ENCODE assay signal across 8 mouse cellular contexts in genomic region chr7:62376510-62377304, GRCm38 (mm10). TPM values are rescaled to one million over a fixed set of nuclear protein-coding genes. Genes with fewer than 3 reads are reported as not detected.
A peak's percentile ranks its signal among the peaks of the same experiment; 100 is the strongest.
DNase-seq lines count a peak whose midpoint lies in the region; ATAC-seq and TF ChIP-seq lines count a peak whose summit lies in the region.

TSS of gene Magel2 (plus strand) at chr7:62377010.

- H3K36me3 ChIP-seq in lung, postnatal 0 days (ENCODE audit: insufficient read depth, low read length): no peaks in the 10 kb centered on the region
- H3K36me3 ChIP-seq in hindbrain, embryonic 12.5 days: no peaks in the 10 kb centered on the region
- peaks cover 13% of the 10 kb centered on the region; the same call in 1 of the 2 replicates for H3K36me3 ChIP-seq in midbrain, embryonic 13.5 days

- no peaks in the 10 kb centered on the region for H3K4me1 ChIP-seq in lung, postnatal 0 days (ENCODE audit: insufficient read depth, low read depth, low read length)
- peaks cover 10% of the 10 kb centered on the region for H3K4me1 ChIP-seq in hindbrain, embryonic 12.5 days
- peaks cover 23% of the 10 kb centered on the region for H3K4me1 ChIP-seq in midbrain, embryonic 13.5 days (replicated peaks)

- H3K9ac ChIP-seq in lung, postnatal 0 days (replicated peaks; ENCODE audit: low read depth): no peak within 1 kb of the TSS
- H3K9ac ChIP-seq in hindbrain, embryonic 12.5 days: peak within 1 kb of the TSS; percentile 71
- H3K9ac ChIP-seq in midbrain, embryonic 13.5 days (replicated peaks): peak within 1 kb of the TSS; percentile 87

- DNase-seq in frontal cortex, postnatal 25 days (ENCODE audit: low spot score in 2 of 2): no peak
- DNase-seq in lung, postnatal 0 days (ENCODE audit: low spot score): peak; percentile 7
- no peak for DNase-seq in lung, postnatal 10 days
- peak; percentile 60 for DNase-seq in yolk sac, embryonic 10.5 days (ENCODE audit: low spot score)
- DNase-seq in c-Kit-positive CD71-positive TER-119-positive erythroid progenitor cells, embryonic 14.5 days (ENCODE audit: low spot score): no peak

- peak; percentile 41; the same call in 1 of the 2 replicates for ATAC-seq in frontal cortex, adult (ENCODE audit: low TSS enrichment)
- ATAC-seq in lung, postnatal 0 days: peak; percentile 50
- ATAC-seq in hindbrain, embryonic 12.5 days (ENCODE audit: low FRiP score): peak; percentile 92
- ATAC-seq in midbrain, embryonic 13.5 days: peak; percentile 95

- no peaks in the 10 kb centered on the region for H3K27me3 ChIP-seq in lung, postnatal 0 days (replicated peaks; ENCODE audit: insufficient read depth, low read length)
- no peaks in the 10 kb centered on the region for H3K27me3 ChIP-seq in hindbrain, embryonic 12.5 days
- no peaks in the 10 kb centered on the region for H3K27me3 ChIP-seq in midbrain, embryonic 13.5 days

- no peak within 1 kb of the TSS for H3K27ac ChIP-seq in lung, postnatal 0 days (ENCODE audit: low read length)
- H3K27ac ChIP-seq in hindbrain, embryonic 12.5 days: peak within 1 kb of the TSS; percentile 74
- H3K27ac ChIP-seq in midbrain, embryonic 13.5 days: peak within 1 kb of the TSS; percentile 81

- H3K4me3 ChIP-seq in lung, postnatal 0 days (ENCODE audit: low read depth, low read length): peak within 1 kb of the TSS; percentile 32
- H3K4me3 ChIP-seq in hindbrain, embryonic 12.5 days: peak within 1 kb of the TSS; percentile 56
- H3K4me3 ChIP-seq in midbrain, embryonic 13.5 days (replicated peaks): peak within 1 kb of the TSS; percentile 58

- H3K9me3 ChIP-seq in lung, postnatal 0 days (ENCODE audit: low read length): no peaks in the 10 kb centered on the region
- peaks cover 44% of the 10 kb centered on the region for H3K9me3 ChIP-seq in hindbrain, embryonic 12.5 days (replicated peaks)
- H3K9me3 ChIP-seq in midbrain, embryonic 13.5 days: no peaks in the 10 kb centered on the region

- TF ChIP-seq EP300 in lung, postnatal 0 days (IDR thresholded peaks at IDR 0.05): no peak

- 22% methylated on average over 30 of the region's 31 CpGs for WGBS in lung, postnatal 0 days
- 28% methylated on average over 30 of the region's 31 CpGs for WGBS in hindbrain, embryonic 12.5 days
- WGBS in midbrain, embryonic 13.5 days: 28% methylated on average over 31 of the region's 31 CpGs

- H3K4me2 ChIP-seq in lung, postnatal 0 days (replicated peaks; ENCODE audit: low read depth, low read length): peak within 1 kb of the TSS; percentile 55
- H3K4me2 ChIP-seq in hindbrain, embryonic 12.5 days (replicated peaks): peak within 1 kb of the TSS; percentile 62
- H3K4me2 ChIP-seq in midbrain, embryonic 13.5 days (replicated peaks): peak within 1 kb of the TSS; percentile 65

- no peak for TF ChIP-seq CTCF in lung, postnatal 0 days (IDR thresholded peaks at IDR 0.05)

RNA-seq across cellular contexts. Expression of gene Magel2, which starts in this region (rescaled TPM):
- polyA plus RNA-seq in lung, postnatal 0 days (2015; fragmentation: Nextera tagmentation; extraction: Ambion mirVana): 0.30 and 0.33 TPM in 2 replicates
- 17.5 and 18.0 TPM in 2 replicates for polyA plus RNA-seq in hindbrain, embryonic 12.5 days (2016; fragmentation: Nextera tagmentation; extraction: Ambion mirVana)
- 26.8 and 29.6 TPM in 2 replicates for polyA plus RNA-seq in midbrain, embryonic 13.5 days (2015; fragmentation: Nextera tagmentation; extraction: Ambion mirVana)

Comparison
In these comparisons a context has a peak if more than half of its experiments do, and no peak if none do; other contexts are left out.
1. RNA of gene Magel2 (polyA plus RNA-seq): 26.8 to 29.6 TPM in midbrain, embryonic 13.5 days and 17.5 to 18.0 TPM in hindbrain, embryonic 12.5 days; 0.30 to 0.33 TPM in lung, postnatal 0 days; every median in the first group is over 10 times any median in the second.
2. Peak in DNase-seq, ATAC-seq, H3K4me3 ChIP-seq and H3K4me2 ChIP-seq in lung, postnatal 0 days; RNA of the gene not detected or under 1 TPM.
3. ATAC-seq: peak in every context shown above with its lines; median percentile 95 in midbrain, embryonic 13.5 days; 92 in hindbrain, embryonic 12.5 days; 50 in lung, postnatal 0 days; 41 in frontal cortex, adult.
4. Peak in every context shown above with its lines, with median percentiles within 50 percentile points of each other: H3K4me2 ChIP-seq and H3K4me3 ChIP-seq.